Mouse (Mus musculus) embryonic fibroblast, embryonic 13.5 days (primary cell): ENCODE measurements around the gene Mthfd1. TPM values are rescaled to one million over a fixed set of nuclear protein-coding genes. Genes with fewer than 3 reads are reported as not detected.
A peak's percentile ranks its signal among the peaks of the same experiment; 100 is the strongest.
"Not testable (repeated sequence)": the region's sequence is repeated elsewhere in the genome, so short reads cannot be mapped to it uniquely, and the experiment has no call there.

Experiments
- H3K27ac ChIP-seq: 2 replicates; pipeline ENCODE4 v1.5.1; 2012; ENCODE audit warnings: low read length, control low read depth, inconsistent platforms; ENCODE audit not compliant: insufficient read depth
- H3K4me1 ChIP-seq: 2 replicates; pipeline ENCODE4 v1.6.1; 2011; ENCODE audit warnings: low read length; ENCODE audit not compliant: control insufficient read depth, insufficient read depth
- H3K4me3 ChIP-seq: 2 replicates; pipeline ENCODE4 v1.5.1; 2011; ENCODE audit warnings: mild to moderate bottlenecking, control low read depth, low read length; ENCODE audit not compliant: insufficient read depth
- CTCF ChIP-seq: IDR thresholded peaks from 2 replicates; pipeline ENCODE4 v1.5.1; 2011; ENCODE audit warnings: mild to moderate bottlenecking, control low read depth, low read length, moderate library complexity, borderline replicate concordance; ENCODE audit not compliant: insufficient read depth
- POLR2A ChIP-seq: IDR thresholded peaks from 2 replicates; pipeline ENCODE4 v1.6.1; 2011; ENCODE audit warnings: low read depth, mild to moderate bottlenecking, control low read depth, low read length, moderate library complexity
- polyA plus RNA-seq: library from polyadenylated mRNA; stranded (reverse); fragments of >200 nt; gene quantifications from 2 replicates; pipeline ENCODE4 v1.2.4, GENCODE M21; 2011; ENCODE audit warnings: low read depth; ENCODE audit not compliant: missing spikeins, insufficient read length

Gene Mthfd1
- 30.9 and 38.6 TPM in 2 replicates for polyA plus RNA-seq

GRCm38 (mm10) chr12:76254725-76255498 lies at the start of gene Mthfd1:
Mthfd1 (plus strand) TSS chr12:76255298.
- Histone ChIP-seq H3K4me3 (peak within 1 kb of the TSS; percentile 70), H3K27ac (peak within 1 kb of the TSS; percentile 55), H3K4me1 (no peaks in the 10 kb centered on the region; the same call in 1 of the 2 replicates)
- TF ChIP-seq POLR2A = peak; percentile 88
- no peak for TF ChIP-seq CTCF

- no peak overlapping the region for H3K27ac ChIP-seq
- no peaks in the 10 kb centered on the region for H3K4me1 ChIP-seq
- TF ChIP-seq POLR2A (no peak), CTCF (no peak)
- H3K4me3 ChIP-seq = no peak overlapping the region
These were observed 45.6 kb upstream of the Mthfd1 start for GRCm38 (mm10) chr12:76209429-76209974.

- TF ChIP-seq POLR2A (no peak), CTCF (no peak)
- Histone ChIP-seq H3K27ac (no peak overlapping the region), H3K4me3 (no peak overlapping the region), H3K4me1 (no peaks in the 10 kb centered on the region)
These were observed 40.0 kb upstream of the Mthfd1 start for GRCm38 (mm10) chr12:76215121-76215520.

GRCm38 (mm10) chr12:76216716-76217115 lies 38.4 kb upstream of the Mthfd1 start:
- no peaks in the 10 kb centered on the region for H3K4me1 ChIP-seq

GRCm38 (mm10) chr12:76222104-76222503 lies 33.0 kb upstream of the Mthfd1 start:
- not testable (repeated sequence) for H3K4me1 ChIP-seq, H3K27ac ChIP-seq, H3K4me3 ChIP-seq

More at GRCm38 (mm10) chr12:76216716-76217115, 38.4 kb upstream of the Mthfd1 start:
- no peak overlapping the region for H3K27ac ChIP-seq
- TF ChIP-seq CTCF (no peak), POLR2A (no peak)
- no peak overlapping the region for H3K4me3 ChIP-seq

GRCm38 (mm10) chr12:76230644-76231043 lies 24.5 kb upstream of the Mthfd1 start:
- no peaks in the 10 kb centered on the region for H3K4me1 ChIP-seq
- H3K27ac ChIP-seq = no peak overlapping the region
- no peak overlapping the region for H3K4me3 ChIP-seq
- TF ChIP-seq POLR2A (no peak), CTCF (no peak)

GRCm38 (mm10) chr12:76235253-76235652 lies 19.8 kb upstream of the Mthfd1 start:
- Histone ChIP-seq H3K27ac (no peak overlapping the region), H3K4me3 (no peak overlapping the region), H3K4me1 (no peaks in the 10 kb centered on the region)
- TF ChIP-seq POLR2A (no peak), CTCF (no peak)

- H3K27ac ChIP-seq = no peak overlapping the region
- H3K4me1 ChIP-seq = no peaks in the 10 kb centered on the region
- H3K4me3 ChIP-seq = no peak overlapping the region
- TF ChIP-seq CTCF (no peak), POLR2A (no peak)
These were observed 15.8 kb upstream of the Mthfd1 start for GRCm38 (mm10) chr12:76239145-76239838.

- no peak overlapping the region for H3K27ac ChIP-seq
- H3K4me1 ChIP-seq = no peaks in the 10 kb centered on the region
- TF ChIP-seq POLR2A = no peak
- TF ChIP-seq CTCF = no peak
- no peak overlapping the region for H3K4me3 ChIP-seq
These were observed 15.1 kb upstream of the Mthfd1 start for GRCm38 (mm10) chr12:76239839-76240571.
